Mouse (Mus musculus): ENCODE measurements around the gene Galnt15.
"Not testable (repeated sequence)": the region's sequence is repeated elsewhere in the genome, so short reads cannot be mapped to it uniquely, and the experiment has no call there.

The Galnt15 gene

GRCm38 (mm10) chr14:32037661-32038252 lies 9.0 kb downstream of the Galnt15 start:
- DNase-seq = no peak

- no peak for DNase-seq
Observed at GRCm38 (mm10) chr14:32042108-32042507, 13.3 kb downstream of the Galnt15 start.

GRCm38 (mm10) chr14:32046357-32046756 lies 17.6 kb downstream of the Galnt15 start:
- DNase-seq = no peak

- no peak for DNase-seq
Observed at GRCm38 (mm10) chr14:32050171-32050570, 21.4 kb downstream of the Galnt15 start.

- DNase-seq = no peak
Observed at GRCm38 (mm10) chr14:32053895-32054294, 25.1 kb downstream of the Galnt15 start.

GRCm38 (mm10) chr14:32054788-32055187 lies 26.0 kb downstream of the Galnt15 start:
- no peak for DNase-seq

GRCm38 (mm10) chr14:32055781-32056180 lies 27.0 kb downstream of the Galnt15 start:
- no peak for DNase-seq

GRCm38 (mm10) chr14:32056675-32057074 lies 27.9 kb downstream of the Galnt15 start:
- peak; percentile 76 for DNase-seq

- DNase-seq = no peak
Observed at GRCm38 (mm10) chr14:32057664-32058063, 28.9 kb downstream of the Galnt15 start.

GRCm38 (mm10) chr14:32061398-32061797 lies 32.6 kb downstream of the Galnt15 start:
- no peak for DNase-seq

- no peak for DNase-seq
Observed at GRCm38 (mm10) chr14:32072807-32073206, 44.0 kb downstream of the Galnt15 start.

- no peak for DNase-seq
Observed at GRCm38 (mm10) chr14:32073211-32073685, 44.5 kb downstream of the Galnt15 start.

- DNase-seq = no peak
Observed at GRCm38 (mm10) chr14:32073901-32074300, 45.1 kb downstream of the Galnt15 start.

- peak; percentile 66 for DNase-seq
Observed at GRCm38 (mm10) chr14:32076896-32077575, 48.2 kb downstream of the Galnt15 start.

GRCm38 (mm10) chr14:32081026-32081425 lies 52.2 kb downstream of the Galnt15 start:
- DNase-seq = no peak

GRCm38 (mm10) chr14:32082891-32083290 lies 54.1 kb downstream of the Galnt15 start:
- no peak for DNase-seq

- no peak for DNase-seq
Observed at GRCm38 (mm10) chr14:32083466-32083865, 54.7 kb downstream of the Galnt15 start.

- DNase-seq = peak; percentile 85
Observed at GRCm38 (mm10) chr14:32084761-32085485, 56.1 kb downstream of the Galnt15 start, which contains the start of gene Oxnad1. Gene Oxnad1, plus strand, starts transcription at chr14:32085374.

- peak; percentile 95 for DNase-seq
Observed at GRCm38 (mm10) chr14:32085486-32086201, 56.9 kb downstream of the Galnt15 start, which contains the start of gene Dph3. Gene Dph3, minus strand, starts transcription at chr14:32085729.

- no peak for DNase-seq
Observed at GRCm38 (mm10) chr14:32086226-32086625, 57.4 kb downstream of the Galnt15 start.

- not testable (repeated sequence) for DNase-seq
Observed at GRCm38 (mm10) chr14:32087584-32088248, 58.9 kb downstream of the Galnt15 start.

GRCm38 (mm10) chr14:32091124-32091523 lies 62.3 kb downstream of the Galnt15 start:
- no peak for DNase-seq

All from thymus, postnatal 4 days (tissue).